Mouse (Mus musculus): Measurements from ENCODE around the gene Tuba1c.

Gene Tuba1c

DNA sequence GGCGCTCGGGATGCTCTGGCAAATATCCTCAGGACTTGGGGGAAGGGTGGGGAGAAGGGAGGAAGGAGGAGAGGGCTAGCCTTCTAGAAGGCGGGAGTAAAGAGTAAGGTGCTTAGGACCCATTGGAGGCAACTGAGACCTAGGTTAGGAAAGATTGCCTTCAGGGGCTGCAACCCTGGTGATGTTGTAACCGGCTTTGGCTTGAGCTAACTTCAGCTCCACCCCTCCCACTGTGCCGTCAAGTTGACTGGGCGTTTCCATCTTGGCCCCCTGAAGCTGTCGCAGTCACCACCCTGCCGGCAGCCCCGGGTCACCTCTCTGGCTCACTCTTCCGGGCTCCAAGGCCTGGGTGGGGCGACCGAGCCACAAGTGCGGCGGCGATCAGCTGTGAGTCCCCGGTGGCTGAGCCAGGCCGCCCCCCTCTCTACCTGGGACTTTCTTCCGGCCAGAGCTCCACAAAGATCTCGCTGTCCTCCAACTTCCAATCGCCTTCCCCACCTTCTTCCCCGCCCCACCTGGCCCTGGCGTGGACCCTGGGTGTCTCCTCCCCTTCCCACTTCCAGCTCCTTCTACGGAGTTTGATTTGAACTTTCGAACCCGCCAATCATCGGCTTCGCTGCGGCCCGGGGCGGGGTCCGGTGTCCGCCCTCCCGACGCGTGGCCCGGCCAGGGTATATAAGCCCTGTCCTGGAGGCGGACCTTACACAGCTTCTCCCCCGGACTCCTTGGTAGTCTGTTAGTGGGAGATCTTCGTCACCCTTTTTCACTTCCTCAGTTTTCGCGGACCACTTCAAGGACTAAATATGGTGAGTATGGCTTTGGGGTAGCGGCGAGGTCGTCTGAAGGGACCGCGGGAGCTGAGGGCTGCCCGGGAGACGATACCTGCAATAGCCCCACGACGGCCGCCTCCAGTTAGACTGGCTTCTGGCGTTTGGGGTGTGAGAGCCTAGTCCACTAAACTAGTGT lies at the start of gene Tuba1c:
TSS of gene Tuba1c (plus strand) at position 273 of the 966 bp plus-strand sequence.
- peak in 1 of 2 experiments; percentile 52 for DNase-seq

DNA sequence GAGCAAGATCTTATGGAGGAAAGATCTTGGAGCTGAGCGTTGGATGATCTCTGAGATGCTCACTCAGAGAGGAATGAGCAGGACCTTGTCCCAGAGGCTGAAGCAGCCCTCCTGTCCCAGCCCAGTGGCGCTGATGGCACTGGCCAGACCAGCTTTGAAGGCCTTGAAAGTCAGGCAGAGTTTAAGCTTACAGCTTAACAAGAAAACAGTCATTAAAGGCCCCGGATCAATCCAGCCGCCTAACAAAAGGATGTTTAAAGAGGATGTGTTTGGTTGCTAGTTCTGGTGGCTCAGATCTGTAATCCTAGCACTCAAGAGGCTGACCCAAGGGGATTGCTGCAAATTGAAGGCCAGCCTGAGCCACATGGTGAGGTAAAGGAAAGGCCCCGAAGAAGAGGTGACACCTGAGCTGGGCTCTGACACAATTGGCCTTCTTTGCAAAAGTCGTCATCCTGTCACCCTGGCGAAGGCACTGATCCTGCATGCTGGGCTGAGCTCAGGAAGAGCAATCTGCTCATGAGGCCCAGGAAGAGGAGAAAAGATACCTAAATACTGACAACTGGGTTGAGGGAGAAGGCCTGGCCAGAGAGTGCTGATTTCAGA lies 49.6 kb upstream of the Tuba1c start:
- DNase-seq = peak in 1 of 2 experiments; percentile 46

DNA sequence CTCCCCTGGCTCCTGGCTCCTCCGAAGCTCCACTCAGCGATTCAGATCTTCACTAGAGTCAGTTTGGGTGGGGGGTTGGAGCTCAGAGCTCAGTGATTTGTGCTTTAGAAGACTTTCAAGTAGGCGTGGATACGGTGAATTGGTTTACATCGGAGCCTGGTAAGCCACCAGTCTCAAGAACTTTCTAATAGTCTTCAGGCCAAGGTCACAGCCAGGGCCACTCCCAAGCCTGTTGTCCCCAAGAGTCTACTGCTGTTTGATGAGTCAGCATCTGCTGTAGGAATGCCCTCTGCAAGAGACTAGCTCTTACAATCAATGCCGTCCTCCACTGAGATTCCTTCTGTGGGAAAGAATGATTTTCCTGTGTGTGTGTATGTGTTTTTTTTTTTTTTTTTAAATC lies 47.6 kb upstream of the Tuba1c start:
- DNase-seq = no peak

DNA sequence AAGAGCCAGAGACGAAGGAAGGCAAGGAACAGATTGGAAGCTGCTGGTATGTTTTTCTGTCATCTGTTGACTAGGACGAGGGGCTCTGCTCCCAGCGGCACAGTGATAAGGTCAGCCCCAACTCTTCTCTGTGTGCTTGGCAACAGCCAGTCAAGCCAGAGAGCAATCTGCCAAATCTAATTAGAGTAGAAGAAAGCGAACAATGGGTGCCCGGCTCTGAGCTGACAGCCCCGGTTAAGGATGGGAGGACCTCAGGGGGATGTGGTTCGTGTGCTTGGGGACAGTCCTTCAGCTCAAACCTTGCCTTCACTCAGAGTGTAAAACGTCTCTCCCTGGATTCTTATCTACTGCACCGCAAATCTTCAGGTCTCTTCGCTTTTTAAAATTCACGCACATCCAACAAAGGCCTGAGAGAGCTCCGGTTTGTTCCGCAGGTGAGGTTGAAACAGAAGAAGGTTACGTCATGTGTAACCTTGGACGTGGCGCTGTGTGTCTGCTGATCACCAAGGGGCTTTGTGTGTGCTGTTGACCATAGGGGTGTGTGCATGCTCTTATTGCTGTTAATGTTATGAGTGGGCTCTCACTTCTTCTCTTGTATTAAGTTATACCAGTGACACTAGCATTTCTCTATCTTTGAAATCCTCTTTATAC lies 46.1 kb upstream of the Tuba1c start:
- DNase-seq = peak; percentile 71 to 76

DNA sequence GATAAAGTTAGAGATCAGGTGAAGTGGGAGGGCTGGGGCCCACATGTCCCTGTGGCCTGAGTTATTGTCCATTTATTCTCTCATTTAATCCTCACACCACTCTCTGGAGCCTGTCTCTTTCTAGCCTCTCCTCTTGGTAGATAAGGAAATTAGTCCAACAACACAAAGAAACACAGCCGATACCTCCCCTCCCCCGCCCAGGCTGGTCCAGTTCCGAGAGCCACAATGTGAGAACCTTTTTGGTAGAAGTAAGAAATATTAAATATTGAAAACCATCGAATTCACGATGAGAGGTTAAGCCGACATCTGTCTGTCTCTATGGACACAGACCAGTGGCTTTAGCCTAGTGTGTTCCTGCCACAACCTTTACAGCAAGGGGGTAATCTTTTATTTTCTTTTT lies 45.0 kb upstream of the Tuba1c start:
- peak; percentile 65 to 67 for DNase-seq

DNA sequence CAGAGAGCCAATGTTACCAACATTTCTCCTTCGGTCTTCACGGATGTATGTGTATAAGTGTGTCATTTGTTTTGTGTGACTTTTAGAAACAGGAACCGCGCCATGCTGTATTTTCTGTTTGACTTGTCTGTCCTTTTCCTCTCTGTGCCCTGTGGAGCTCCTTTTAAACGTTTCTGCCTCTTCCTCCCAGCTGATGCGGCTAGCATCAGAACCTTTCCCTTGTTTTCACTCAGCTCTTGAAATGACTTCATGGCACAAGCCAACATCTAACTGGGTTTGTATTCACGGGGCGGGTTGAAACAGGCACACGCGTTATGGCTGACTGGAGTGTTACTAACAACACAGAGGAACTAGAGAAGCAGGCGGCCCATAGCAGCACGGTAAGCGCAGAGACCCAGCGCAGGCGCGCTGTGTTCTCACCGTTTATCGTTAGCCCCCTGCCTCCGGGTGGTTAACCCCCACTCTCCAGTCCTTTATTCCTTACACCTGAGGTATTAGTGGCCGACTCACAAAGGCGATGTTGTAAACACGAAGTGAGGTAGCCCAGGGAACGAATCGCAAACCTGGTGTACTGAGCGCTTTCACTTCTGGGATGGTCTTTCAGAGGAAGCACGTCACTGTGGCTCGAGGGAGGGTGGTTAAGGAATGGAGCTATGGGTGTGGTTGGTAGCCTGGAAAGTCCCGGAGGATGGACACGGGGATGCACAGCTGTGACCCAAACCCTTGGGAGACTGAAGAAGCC lies 44.3 kb upstream of the Tuba1c start:
- peak; percentile 75 to 82 for DNase-seq

DNA sequence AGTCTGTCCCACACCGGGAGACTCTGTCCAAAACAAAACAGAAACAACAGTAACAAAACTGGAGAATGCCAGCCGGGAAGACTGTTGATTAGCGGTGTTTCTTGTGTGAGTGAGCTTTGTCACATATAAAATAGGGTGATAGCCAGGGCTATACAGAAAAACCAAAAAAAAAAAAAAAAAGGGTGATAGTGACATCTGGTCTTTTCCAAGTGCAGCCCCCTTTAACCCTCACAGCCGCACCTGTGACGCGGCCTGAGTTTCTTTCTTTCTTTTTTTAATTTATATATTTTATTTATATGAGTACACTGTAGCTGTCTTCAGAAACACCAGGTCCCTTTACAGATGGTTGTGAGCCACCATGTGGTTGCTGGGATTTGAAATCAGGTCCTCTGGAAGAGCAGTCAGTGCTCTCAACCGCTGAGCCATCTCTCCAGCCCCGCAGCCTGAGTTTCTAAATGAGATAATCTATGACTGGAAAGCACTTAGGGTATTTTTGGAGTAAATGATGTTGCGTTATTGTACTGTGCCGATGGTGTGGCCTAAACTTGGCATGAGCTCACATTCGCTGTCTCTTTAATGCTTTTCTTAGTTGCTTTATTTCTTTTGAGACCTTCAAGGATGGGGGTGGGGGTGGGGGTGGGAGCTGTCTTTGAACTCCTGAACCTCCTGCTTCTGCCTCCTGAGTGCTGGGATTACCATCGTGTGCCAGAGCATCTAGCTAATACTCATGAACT lies 43.5 kb upstream of the Tuba1c start:
- peak in 1 of 2 experiments; percentile 42 for DNase-seq

DNA sequence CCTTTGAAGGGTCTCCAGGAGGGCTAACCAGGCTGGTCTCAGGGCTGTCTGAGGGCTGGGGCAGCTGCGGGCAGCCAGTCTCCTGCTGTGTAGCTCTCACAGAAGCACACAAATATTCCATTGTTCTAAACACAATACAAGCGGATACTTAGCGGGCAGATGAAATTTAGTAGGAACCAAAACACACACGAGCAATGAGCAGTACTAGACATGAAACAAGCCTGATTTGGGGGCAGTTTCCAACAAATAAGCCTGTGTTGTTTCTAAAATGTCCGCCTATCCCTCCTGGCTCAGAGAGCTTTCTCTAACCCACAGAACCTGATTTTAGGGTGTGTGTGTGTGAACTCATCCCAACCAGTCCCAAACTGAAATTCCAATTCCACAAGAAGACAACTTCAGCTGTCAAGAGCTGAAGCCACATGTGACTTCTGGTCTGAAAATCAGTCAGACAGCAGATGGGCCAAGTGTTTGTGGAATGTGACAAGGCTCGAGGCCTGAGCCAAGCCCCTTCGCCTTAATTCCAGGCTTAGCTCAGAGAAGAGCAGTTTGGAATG lies 42.5 kb upstream of the Tuba1c start:
- DNase-seq = peak; percentile 66 to 67

DNA sequence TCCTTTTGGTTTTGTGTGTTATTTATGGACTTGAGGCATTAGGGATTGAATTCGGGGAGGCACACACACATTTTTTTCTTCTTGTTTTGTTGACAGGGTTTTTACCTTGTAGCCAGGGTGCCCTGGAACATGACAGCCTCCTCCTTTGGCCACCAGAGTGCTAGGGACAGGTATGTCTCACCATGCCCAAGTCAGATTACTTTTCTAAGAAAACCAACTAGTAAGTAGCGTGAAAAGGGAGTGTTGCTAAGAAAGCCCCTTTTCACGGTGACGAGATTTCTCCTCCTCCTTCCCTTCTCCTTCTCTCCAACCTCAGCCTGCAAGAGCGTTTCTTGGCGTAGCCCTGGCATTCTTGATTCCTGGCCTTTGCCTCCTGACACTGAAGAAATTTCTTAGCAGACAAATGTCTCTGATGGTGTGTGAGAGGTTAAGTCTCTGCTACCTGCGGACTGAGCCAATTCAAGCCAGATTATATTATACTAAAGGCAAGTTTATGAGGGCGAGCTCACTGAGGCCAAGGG lies 42.0 kb upstream of the Tuba1c start:
- peak in 1 of 2 experiments; percentile 36 for DNase-seq

DNA sequence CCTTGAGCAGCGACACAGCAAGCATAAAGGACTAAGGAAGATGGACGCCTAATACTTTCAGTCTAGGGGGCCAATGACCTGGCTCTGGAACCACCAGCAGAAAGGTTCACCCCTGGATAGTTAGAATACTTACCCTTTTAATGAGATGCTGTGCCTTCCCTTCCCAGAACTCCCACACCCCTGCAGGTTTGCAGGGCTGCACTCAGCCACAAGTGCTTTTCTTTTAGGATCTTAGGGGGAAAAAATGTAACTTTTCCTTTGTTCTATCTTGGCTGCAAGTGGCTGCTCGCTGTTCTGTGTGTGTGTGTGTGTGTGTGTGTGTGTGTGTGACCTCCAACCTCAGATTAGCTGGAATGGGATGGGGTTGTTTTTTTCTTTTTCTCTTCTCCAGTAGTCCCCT lies 40.9 kb upstream of the Tuba1c start:
- DNase-seq = peak in 1 of 2 experiments; percentile 23

DNA sequence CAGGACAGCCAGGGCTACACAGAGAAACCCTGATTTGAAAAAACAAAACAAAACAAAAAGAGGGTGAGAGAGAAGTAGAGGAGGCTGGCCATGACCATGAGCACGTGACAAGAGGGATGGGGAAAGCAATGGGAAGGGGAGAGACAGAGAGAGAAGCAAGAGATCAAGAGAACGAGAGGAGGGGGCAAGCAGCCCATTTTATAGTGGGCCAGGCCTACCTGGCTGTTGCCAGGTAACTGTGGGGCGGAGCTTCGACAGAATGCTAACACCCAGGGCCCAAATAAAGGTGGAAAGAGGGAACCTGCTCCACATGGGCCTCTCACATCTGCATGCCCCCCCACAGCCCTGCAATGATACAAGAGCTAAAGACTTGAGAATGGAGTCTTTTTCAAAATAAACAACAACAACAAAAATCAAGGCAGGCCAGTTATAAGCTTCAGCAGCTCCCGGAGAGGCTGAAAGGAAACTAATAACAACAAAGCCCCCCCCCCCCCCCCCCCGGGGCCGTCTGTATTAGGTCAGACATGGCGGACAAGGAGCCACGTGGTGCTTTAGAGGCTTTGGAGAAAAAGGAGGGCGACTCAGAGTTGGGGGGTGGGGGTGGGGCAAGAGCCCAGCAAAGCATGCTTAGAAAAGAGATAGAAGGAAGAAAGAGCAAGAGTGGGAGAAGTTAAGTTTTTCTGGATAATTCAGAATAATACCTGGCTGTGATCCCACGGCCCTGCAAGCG lies 39.8 kb upstream of the Tuba1c start:
- DNase-seq = peak in 1 of 2 experiments; percentile 11

DNA sequence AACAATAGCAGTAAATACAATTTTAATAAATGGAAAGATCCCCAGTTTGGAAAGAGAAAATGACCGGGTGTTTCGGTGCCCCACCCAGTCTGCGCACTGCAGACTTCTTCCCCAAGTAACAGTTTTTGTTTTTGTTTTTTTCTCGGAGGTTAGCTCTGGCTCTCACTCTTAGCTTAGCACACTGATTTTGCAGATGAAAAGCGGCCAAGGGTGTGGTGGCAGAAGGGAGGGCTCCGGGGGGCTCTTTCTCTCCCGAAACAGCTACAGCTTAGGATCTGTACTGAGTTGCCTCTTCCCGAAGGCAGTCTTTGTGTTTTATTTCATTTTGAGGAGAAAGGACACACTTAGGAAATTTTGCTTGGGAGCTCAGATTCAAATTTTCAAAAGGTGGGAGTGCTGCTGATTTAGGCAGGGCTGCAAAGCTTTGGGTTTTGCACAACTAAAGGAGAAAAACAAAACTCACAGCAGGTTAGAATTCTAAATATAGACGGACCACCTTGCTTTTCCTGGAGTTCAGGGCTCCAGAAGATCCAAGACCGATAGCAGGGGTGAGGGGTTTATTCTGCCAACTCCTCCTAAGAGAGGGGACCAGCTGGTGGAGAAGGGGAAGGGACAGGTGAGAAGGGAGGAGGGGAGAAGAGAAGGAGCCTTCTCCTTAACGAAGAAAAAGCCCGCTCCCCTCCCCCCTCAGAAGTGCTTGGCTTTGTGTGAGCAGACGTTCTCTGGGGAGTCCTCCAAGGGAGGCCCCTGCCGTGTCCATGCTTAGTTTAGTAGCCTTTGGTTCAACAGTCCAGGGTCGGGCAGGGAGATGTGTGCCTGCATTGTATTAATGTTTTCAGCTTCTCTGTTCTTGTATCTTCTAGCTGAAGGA lies 38.8 kb upstream of the Tuba1c start:
- DNase-seq = peak; percentile 68 to 73

DNA sequence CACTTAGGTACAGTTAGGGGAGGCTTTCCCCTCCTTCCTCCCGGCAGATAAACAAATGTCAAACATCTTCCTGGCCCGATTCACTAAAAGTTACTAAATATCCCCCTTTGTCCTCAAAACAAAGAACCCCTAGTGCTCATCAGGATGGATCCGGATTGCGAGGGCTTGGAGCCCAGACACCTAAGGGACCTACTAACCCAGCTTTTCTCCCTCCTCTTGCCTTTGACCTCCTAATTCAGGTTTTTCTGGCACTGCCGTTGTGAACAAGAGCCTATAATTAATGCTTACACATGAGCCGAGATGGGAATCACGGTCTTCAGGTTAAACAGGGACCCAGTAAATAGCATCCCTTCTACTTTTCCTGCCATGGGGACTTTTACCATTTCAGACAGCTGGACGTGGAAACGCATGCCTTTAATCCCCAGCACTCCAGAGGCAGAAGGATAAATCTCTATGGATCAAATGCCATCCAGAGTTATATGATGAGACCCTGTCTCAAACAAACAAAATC lies 38.1 kb upstream of the Tuba1c start:
- no peak for DNase-seq

DNA sequence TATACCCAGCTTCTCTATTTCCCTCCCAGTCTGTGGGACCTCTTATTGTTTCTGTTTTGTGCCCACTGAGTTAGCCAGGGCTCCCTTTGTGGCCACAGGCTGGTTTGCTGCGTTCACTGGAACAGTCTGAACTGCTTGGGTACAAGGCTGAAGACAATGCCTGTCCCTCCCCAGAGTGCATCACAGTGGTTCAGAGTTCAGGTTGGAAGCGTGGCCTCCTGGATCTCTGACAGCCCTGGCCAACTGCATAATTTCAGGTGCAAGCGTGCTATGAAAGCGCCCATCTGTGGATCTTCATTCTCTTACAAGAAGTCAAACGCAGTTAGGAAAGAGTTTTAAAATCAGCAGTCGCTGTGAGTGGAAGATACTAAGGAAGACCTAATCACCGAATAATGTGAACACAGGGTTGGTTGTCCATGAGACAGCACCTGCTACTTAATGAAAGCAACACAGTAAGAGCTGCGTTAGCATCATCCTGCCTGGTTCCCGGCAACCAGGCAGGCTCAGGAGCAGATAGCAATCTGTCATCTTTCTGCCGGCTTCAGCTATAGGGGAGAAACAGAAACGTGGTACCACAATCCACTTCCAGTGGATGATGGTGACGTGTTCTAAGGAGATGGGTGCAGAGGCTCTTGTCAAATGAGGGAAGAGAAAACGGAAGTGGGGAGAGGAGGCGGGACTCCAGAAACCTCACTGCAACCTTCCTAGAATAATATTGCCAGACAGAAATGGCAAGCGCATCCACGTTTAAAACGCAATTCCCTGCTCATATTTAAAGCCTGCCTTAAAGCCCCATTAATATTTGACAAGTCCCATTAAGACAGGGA lies 37.4 kb upstream of the Tuba1c start:
- peak; percentile 73 to 76 for DNase-seq

DNA sequence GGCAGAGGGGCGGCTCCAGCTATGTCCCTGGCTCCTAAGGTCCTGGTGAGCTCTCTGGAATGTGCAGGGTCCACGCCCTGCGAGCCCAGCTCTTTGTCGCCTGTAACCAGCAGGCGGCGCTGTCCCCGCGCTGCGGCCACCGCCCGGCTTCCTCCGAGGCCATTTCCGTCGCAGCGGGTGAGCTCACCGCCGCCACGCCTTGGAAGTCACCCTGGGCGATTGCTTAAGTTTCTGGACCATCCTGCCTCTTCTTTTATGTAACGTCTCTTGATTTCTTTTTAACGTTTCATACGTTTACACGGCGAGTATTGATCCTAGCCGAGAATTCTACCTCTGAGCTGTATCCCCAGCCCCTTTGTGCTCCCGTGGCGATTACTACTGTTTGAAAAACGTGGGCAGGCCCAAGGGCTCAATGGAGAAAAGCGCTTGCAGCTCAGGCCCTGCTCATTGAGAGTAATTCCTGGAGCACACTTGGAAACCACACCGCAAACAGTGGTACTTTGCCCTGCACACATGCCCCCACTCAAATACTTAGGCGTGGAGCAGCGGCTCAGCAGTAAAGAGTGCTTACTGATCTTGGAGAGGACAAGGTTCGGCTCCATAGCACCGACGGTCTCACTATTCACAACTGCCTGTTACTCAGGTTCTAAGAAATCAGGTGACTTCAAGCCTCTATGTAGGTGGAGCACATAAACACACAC lies 36.4 kb upstream of the Tuba1c start:
- DNase-seq = peak; percentile 98

DNA sequence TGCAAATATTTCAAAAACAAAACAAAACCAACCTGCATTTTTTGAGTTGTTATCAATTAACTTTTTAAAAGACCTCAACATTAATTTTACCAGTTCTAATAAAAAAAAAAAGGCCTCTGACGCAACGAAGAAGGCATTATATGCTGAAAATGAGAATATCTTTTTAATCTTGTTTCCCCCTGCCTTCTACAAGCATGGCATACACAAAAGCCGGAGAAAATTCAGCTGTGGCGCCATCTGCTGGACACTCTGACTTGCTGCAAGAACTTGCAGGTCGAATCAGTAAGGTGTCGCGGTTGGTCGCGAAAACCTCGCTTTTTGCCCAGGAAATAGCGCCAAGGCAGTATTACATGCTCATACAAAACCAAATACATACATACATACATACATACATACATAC lies 35.8 kb upstream of the Tuba1c start:
- DNase-seq = peak; percentile 93 to 96

DNA sequence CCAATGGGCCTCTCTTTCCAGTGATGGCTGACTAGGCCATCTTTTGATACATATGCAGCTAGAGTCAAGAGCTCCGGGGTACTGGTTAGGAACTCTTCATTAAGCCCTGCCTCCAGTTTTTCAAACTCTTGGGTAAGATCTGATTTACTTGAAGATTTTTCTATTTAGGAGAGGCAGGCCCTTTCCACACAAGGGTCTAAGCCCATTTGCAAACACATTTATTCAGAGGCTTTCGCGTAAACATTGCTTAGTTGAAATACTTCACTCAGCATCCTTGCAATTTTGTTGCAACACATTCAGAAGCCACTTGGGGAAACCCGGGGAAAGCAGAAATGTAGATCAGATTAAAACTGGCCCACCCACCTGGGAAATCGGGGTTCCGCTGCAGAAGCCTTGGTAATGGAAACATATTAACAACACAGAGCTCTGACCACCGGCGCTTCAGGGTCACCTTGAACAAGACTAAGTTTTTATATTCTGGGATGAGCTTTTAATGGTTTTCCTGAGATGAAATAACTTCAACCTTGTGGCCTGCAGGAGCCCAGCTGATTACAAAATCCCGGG lies 34.7 kb upstream of the Tuba1c start:
- no peak for DNase-seq

Measured in cerebellum, postnatal 14 days (tissue).